Mouse (Mus musculus): ENCODE data around the gene Ppara. TPM values are rescaled to one million over a fixed set of nuclear protein-coding genes. Genes with fewer than 3 reads are reported as not detected.

Ppara gene
- total RNA-seq, 2 experiments from 2014 or later: 2.3 to 2.9 TPM

GRCm38 (mm10) chr15:85792819-85793218, 58.0 kb downstream of the Ppara start:
- DNase-seq (ENCODE audit: low spot score in 2 of 2): peak; percentile 76 to 82

GRCm38 (mm10) chr15:85795516-85795915, 60.7 kb downstream of the Ppara start:
- no peak for DNase-seq (ENCODE audit: low spot score in 2 of 2)

GRCm38 (mm10) chr15:85798676-85799075, 63.9 kb downstream of the Ppara start:
- DNase-seq (ENCODE audit: low spot score in 2 of 2): no peak

- no peak for DNase-seq (ENCODE audit: low spot score in 2 of 2)
These were observed 68.1 kb downstream of the Ppara start for GRCm38 (mm10) chr15:85802931-85803330.

- no peak for DNase-seq (ENCODE audit: low spot score in 2 of 2)
These were observed 72.1 kb downstream of the Ppara start for GRCm38 (mm10) chr15:85806886-85807285.

- no peak for DNase-seq (ENCODE audit: low spot score in 2 of 2)
These were observed 72.6 kb downstream of the Ppara start for GRCm38 (mm10) chr15:85807404-85807803.

- DNase-seq (ENCODE audit: low spot score in 2 of 2): no peak
These were observed 73.2 kb downstream of the Ppara start for GRCm38 (mm10) chr15:85808031-85808430.

- DNase-seq (ENCODE audit: low spot score in 2 of 2): no peak
These were observed 73.7 kb downstream of the Ppara start for GRCm38 (mm10) chr15:85808434-85808833.

GRCm38 (mm10) chr15:85809091-85809490, 74.3 kb downstream of the Ppara start:
- no peak for DNase-seq (ENCODE audit: low spot score in 2 of 2)

GRCm38 (mm10) chr15:85810462-85810805, 75.7 kb downstream of the Ppara start:
- DNase-seq (ENCODE audit: low spot score in 2 of 2): no peak

GRCm38 (mm10) chr15:85810806-85811521, 76.2 kb downstream of the Ppara start:
- peak; percentile 69 to 78 for DNase-seq (ENCODE audit: low spot score in 2 of 2)

GRCm38 (mm10) chr15:85811535-85812277, 76.9 kb downstream of the Ppara start, which contains the start of gene Cdpf1:
Cdpf1 (minus strand) TSS chr15:85811697.
- peak; percentile 99 to 100 for DNase-seq (ENCODE audit: low spot score in 2 of 2)

- DNase-seq (ENCODE audit: low spot score in 2 of 2): no peak
These were observed 78.6 kb downstream of the Ppara start for GRCm38 (mm10) chr15:85813428-85813827.

GRCm38 (mm10) chr15:85821203-85822010, 86.6 kb downstream of the Ppara start, which contains the start of gene Pkdrej:
Pkdrej (minus strand) TSS chr15:85821734.
- DNase-seq (ENCODE audit: low spot score in 2 of 2): peak; percentile 51 to 60

GRCm38 (mm10) chr15:85822011-85822359, 87.2 kb downstream of the Ppara start:
- no peak for DNase-seq (ENCODE audit: low spot score in 2 of 2)

GRCm38 (mm10) chr15:85826676-85827075, 91.9 kb downstream of the Ppara start:
- no peak for DNase-seq (ENCODE audit: low spot score in 2 of 2)

GRCm38 (mm10) chr15:85828071-85828470, 93.3 kb downstream of the Ppara start:
- no peak for DNase-seq (ENCODE audit: low spot score in 2 of 2)

GRCm38 (mm10) chr15:85829470-85829869, 94.7 kb downstream of the Ppara start:
- no peak for DNase-seq (ENCODE audit: low spot score in 2 of 2)

- peak; percentile 71 to 80 for DNase-seq (ENCODE audit: low spot score in 2 of 2)
These were observed 97.3 kb downstream of the Ppara start, which contains the start of gene Ttc38 for GRCm38 (mm10) chr15:85831954-85832590. Ttc38 (plus strand) TSS chr15:85832306.

GRCm38 (mm10) chr15:85832599-85832998, 97.8 kb downstream of the Ppara start:
- no peak for DNase-seq (ENCODE audit: low spot score in 2 of 2)

- no peak for DNase-seq (ENCODE audit: low spot score in 2 of 2)
These were observed 100.6 kb downstream of the Ppara start for GRCm38 (mm10) chr15:85835335-85835734.
